Mouse (Mus musculus) right cerebral cortex, postnatal 10 days (tissue): Measurements from ENCODE around the gene Ttf2.

Source experiments
- DNase-seq, 2 experiments: peaks; one replicate each; pipeline ENCODE4 v3.0.0; 2021; ENCODE audit warnings: low spot score in 2 of 2

Gene Ttf2

GRCm38 (mm10) chr3:100916844-100917243 is 52.6 kb downstream of the Ttf2 start:
- no peak for DNase-seq

GRCm38 (mm10) chr3:100911498-100912213 is 57.8 kb downstream of the Ttf2 start:
- DNase-seq: no peak

- no peak for DNase-seq
Measured at GRCm38 (mm10) chr3:100911026-100911425, 58.4 kb downstream of the Ttf2 start.

GRCm38 (mm10) chr3:100910621-100911020 is 58.8 kb downstream of the Ttf2 start:
- DNase-seq: no peak

- DNase-seq: no peak
Measured at GRCm38 (mm10) chr3:100908594-100908993, 60.9 kb downstream of the Ttf2 start.

GRCm38 (mm10) chr3:100906916-100907315 is 62.5 kb downstream of the Ttf2 start:
- no peak for DNase-seq

- no peak for DNase-seq
Measured at GRCm38 (mm10) chr3:100906128-100906527, 63.3 kb downstream of the Ttf2 start.

GRCm38 (mm10) chr3:100895500-100895899 is 74.0 kb downstream of the Ttf2 start:
- no peak for DNase-seq

- DNase-seq: no peak
Measured at GRCm38 (mm10) chr3:100892383-100893335, 76.8 kb downstream of the Ttf2 start.

GRCm38 (mm10) chr3:100890406-100890805 is 79.1 kb downstream of the Ttf2 start:
- DNase-seq: no peak

GRCm38 (mm10) chr3:100889234-100889633 is 80.2 kb downstream of the Ttf2 start:
- no peak for DNase-seq
